Mouse (Mus musculus) common myeloid progenitor, adult 5-6 weeks (primary cell): ENCODE data around the gene Ganab. TPM values are rescaled to one million over a fixed set of nuclear protein-coding genes. Genes with fewer than 3 reads are reported as not detected.
"Not testable (repeated sequence)": the region's sequence is repeated elsewhere in the genome, so short reads cannot be mapped to it uniquely, and the experiment has no call there.

Source experiments
- ATAC-seq: replicated peaks from 2 replicates; pipeline ENCODE4 v1.8.0; 2016; ENCODE audit warnings: low read depth, mild to moderate bottlenecking, moderate TSS enrichment, inconsistent platforms; ENCODE audit not compliant: poor library complexity, severe bottlenecking
- total RNA-seq: library from RNA; stranded (forward); fragments of 200-1000, 187-1606 nt; gene quantifications from 2 replicates; pipeline ENCODE4 v1.2.3, GENCODE M21; 2017

Ganab gene
- total RNA-seq, 1 experiment from 2014 or later: 73.1 TPM

DNA sequence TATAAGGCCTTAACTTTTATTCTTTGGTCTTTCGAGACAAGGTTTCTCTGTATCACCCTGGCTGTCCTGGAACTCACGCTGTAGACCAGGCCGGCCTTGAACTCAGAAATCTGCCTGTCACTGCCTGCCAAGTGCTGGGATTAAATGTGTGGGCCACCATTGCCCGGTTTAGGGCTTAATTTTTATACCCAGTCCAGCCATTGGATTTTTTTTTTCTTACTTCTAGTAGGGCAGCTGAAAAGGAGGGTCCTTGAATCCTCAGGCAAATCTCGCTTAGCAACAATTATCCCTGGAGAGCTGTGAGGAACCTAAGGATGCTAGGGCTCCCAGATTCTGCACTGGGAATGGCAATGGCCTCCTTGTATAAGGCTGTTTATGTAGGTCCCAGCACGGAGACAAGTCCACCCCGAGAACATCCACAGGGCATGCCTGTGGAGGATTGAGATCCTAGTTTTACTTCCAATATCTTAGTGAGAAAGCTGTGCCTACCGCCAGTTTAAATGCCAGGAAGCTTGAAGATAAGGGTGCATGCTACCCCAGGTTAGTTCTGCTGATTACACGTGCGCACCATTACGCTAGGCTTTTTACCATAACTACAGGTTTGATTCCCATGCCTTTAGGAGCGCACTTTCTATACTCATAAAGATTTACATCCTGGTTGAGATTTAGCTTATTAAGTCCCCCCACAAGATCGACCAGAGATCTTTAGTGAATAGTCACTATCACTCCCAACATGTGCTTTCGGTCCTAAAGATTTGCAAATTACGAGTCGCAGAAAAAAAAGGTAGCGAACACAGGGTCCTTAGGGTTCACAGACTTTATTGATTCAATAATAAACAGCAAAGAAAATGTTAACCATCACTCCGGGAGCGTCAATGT lies 10.0 kb upstream of the Ganab start:
- no peak for ATAC-seq

GRCm38 (mm10) chr19:8888511-8889385 lies 9.1 kb upstream of the Ganab start, which contains the start of the genes 1810009A15Rik and Gm49416:
1810009A15Rik (plus strand) TSS chr19:8888853.
Gm49416 (plus strand) TSS chr19:8888926.
- peak; percentile 89 for ATAC-seq

DNA sequence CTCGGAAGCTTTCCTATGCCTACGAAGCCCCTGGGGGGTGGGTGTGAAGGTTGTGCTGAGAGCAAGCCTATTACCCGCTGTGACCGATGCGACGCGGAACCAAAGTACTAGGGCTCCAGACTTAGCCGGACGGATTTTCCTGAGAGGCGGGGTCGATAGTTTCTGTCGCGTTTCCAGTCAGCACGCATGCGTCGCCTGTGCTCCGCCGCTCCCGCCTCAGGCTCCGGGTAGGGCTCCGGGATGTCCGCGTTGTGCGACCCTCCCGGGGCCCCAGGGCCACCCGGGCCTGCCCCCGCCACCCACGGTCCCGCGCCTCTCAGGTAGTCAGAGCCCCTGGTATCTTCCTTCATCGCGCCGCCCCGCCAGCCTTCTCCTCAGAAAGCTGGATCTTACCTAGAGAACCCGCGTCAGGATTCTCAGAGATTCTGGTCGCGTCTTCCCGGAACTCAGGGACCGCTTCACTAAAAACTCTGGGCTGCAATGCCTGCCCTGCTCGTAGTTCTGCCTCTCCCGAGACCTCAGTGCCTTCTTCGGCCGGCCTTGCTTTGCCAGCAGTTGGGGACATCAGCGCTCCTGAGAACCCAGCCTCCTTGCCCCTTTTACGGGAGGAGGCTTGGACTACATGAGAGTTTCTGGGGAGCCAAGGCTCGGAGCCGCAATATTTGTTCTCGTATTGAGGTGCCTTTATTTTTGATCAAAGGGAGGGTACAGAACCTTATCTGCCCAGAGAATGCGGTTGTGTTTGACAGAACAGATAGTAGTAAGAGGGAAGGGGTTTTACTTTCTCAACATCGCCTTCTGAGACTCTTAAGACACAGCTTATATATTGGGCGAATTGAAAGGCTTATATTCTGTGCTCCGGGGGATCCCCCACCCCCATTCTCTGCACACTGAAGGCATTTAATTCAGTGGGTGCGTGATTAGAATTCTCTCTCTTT lies 4.8 kb upstream of the Ganab start, which contains the start of gene Ints5:
Gene Ints5 (plus strand): TSS at position 177 of the 938 bp plus-strand sequence.
- ATAC-seq: peak; percentile 53

- ATAC-seq: no peak
These were observed 2.4 kb upstream of the Ganab start for GRCm38 (mm10) chr19:8895397-8895960.

- ATAC-seq: not testable (repeated sequence)
These were observed 1.6 kb upstream of the Ganab start for GRCm38 (mm10) chr19:8896231-8896630.

DNA sequence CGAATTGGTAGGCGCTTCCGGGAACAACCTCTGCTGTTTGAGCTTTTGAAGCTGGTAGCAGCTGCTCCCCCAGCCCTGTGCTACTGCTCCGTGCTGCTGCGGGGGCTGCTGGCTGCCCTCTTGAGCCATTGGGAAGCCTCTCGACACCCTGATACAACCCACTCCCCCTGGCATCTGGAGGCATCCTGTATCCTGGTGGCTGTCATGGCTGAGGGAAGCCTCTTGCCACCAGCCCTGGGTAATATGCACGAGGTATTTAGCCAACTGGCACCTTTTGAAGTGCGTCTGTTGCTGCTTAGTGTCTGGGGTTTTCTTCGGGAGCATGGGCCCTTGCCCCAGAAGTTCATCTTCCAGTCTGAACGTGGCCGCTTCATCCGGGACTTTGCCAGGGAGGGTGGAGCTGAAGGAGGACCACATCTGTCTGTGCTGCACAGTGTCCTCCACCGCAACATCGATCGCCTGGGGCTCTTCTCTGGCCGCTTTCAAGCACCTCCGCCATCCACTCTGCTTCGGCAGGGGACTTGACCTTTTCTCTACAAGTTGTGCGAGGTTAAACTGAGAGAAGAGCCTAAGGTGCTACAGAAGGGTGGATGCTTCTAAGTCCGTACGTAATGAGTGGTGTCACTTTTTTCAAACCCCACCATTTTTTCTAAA lies 533 bp upstream of the Ganab start:
- peak; percentile 3; the same call in 1 of the 2 replicates for ATAC-seq

DNA sequence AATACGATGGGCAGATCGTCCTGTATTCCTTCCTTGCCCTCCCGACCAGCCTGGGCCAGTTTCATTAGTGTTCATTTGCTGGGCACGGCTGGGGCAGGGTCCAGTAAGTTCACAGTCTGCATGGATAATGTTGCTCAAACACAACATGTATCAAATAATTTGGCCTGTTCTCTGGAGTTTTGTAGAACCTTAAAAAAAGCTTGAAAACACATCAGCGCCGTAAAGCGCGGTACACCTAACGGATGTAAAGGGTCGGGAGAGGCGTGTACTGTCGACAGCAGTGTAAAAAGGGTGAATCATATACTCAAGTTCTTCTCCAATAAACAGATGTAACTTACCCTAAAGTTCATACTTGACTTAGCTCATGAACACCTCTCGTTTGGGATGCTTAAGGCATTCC lies 705 bp downstream of the Ganab start:
- ATAC-seq: no peak

DNA sequence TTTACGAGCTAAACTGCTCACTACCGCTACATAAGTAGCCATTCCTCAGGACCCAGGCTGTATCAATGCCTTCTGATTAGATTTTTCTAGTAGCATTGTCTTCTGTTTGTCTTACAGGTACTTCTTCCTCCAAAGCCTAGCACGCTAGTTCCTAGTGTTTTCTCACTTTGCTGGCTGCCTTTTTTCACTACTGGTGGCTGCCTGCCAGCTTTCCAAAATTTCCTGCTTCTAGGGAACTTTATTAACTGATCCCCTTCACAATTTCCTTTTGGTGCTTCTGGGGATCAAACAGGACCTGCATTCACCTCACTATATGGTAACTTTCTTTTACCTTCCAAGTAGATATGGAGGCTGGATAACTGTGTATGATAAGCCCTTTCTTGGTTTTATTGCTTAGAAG lies 1.2 kb downstream of the Ganab start:
- ATAC-seq: no peak

DNA sequence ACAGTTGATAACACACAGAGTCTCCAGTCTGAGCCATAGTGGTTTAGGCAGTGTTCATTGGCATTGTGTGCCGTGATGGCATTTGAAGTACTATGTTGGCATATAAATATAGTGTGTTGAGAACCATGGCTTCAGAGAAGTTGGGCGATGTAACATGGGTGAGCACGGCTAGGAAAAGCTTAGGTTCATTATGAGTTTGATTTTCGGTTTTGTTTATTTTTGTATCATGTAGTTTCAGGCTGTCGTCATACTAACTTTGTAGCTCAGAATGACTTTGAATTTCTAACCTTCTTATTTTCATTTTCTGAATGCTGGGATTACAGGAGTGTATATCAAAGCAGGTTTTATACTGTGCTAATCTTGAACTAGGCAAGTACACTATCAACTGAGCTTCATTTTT lies 5.5 kb downstream of the Ganab start:
- no peak for ATAC-seq

GRCm38 (mm10) chr19:8908531-8908930 lies 10.7 kb downstream of the Ganab start:
- no peak for ATAC-seq

DNA sequence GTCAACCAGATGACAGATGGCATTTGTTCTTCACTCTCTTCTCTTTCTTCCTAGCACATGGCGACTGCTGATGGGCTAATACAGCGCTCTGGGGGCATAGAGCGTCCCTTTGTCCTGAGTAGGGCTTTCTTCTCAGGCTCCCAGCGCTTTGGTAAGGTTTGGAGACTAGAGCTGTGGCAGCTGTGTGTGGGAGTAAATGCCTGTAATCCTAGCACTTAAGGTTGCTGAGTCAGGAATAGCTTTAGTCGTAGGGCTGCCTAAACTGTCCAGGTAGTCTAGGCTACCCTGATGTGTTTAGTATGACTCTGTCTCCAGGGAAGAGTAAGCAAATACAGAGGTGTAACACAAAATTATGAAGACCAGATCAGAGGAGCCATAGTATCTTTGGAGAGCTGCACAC lies 13.9 kb downstream of the Ganab start:
- ATAC-seq: no peak

- ATAC-seq: no peak
These were observed 16.3 kb downstream of the Ganab start for GRCm38 (mm10) chr19:8914212-8914611.

DNA sequence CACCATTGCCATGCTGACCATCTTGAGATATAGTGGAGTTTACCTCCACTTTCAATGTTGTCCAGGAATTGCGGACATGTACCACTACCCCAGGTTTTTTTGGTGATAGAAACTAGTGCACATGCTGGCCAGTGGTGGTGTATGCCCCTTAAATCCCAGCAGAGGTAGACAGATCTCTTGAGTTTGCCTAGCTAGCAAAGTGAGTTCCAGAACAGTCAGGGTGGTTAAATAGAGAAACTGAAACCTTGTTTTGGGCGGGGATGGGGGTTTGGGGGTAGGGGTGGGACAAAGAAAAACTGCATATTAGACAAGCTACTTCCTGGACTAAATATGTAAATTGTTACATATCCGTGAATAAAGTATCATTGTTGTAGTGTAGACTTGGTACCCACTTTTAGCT lies 21.1 kb downstream of the Ganab start:
- ATAC-seq: no peak

DNA sequence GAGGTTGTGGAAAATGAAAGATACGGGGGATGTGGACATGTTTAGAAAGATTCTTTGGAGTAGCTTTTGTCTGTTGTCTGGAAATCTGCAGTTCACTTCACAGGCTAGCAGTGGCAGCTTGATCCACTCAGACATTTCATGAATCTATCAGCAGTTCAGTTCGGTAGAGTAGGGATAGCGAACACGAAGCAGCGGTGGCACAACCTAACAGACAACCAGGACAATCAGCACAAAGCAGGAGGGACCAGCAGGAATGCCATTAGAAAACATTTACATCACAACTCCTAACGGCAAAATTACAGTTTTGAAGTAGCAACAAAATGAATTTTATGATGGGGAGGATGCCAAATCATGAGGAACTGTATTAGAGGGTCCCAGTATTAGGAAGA lies 21.8 kb downstream of the Ganab start:
- no peak for ATAC-seq

GRCm38 (mm10) chr19:8920073-8920736 lies 22.3 kb downstream of the Ganab start, which contains the start of gene B3gat3:
B3gat3 (plus strand) TSS chr19:8920374.
- ATAC-seq: peak; percentile 86

GRCm38 (mm10) chr19:8920836-8921291 lies 23.0 kb downstream of the Ganab start:
- ATAC-seq: 0 out of 2 replicates have a peak, but pooled peaks have one; percentile 24

- no peak for ATAC-seq
These were observed 23.9 kb downstream of the Ganab start for GRCm38 (mm10) chr19:8921741-8922140.

DNA sequence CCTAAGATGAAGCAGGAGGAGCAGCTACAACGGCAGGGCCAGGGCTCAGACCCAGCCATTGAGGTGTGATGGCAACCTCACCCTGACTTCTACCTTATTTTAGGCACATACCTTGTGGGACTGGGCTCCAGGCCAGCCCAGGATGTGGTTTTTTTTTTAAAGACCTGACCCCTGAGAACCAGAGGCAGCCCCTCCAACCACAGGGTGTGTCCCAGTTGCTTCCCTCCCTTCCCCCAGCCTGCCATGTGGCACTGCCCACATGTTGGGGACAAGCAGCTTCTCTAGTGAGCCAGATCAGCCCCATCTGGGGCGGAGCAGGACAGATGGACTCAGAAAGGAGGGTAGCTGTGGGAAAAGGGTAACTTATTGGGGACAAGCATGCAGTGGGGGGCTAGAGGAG lies 28.9 kb downstream of the Ganab start:
- ATAC-seq: no peak
